Mouse (Mus musculus): ENCODE results near the gene Hspa1l.

DNA sequence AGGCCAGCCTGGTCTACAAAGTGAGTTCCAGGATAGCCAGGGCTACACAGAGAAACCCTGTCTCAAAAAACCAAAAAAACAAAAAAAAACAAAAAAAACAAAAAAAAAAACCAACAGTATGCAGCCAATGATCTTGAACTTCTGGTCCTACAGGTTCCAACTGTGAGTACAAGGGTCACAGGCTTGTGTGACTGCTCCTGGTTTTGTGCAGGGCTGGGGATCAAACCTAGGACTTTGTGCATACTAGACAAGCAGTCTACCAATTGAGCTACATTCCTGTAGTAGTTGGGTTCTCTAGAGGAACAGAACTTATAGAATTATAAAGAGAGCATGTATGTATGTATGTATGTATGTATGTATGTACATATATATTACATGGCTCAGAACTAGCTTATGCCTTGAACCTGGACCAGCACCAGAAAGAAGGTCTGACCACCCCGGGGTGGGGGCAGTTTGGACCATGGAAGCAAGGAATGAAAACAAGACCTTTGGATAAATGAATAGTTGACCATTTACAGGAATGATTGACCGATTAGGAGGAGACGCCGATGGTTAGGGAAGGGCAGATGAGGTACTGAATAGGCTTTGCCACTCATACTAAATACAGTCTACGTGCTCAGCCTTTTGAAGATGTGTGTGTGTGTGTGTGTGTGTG, 25.9 kb upstream of the Hspa1l start:
- TF ChIP-seq POLR2A (IDR thresholded peaks at IDR 0.05; ENCODE audit: borderline replicate concordance, low read depth, low read length) (no peak), CTCF (IDR thresholded peaks at IDR 0.05; ENCODE audit: low read depth, low read length) (no peak)

Data from bone marrow macrophage, adult 2 months (primary cell).